Mouse (Mus musculus) kidney, adult 9 months (tissue): Measurements from ENCODE around the gene Acsl6.
"Not testable (repeated sequence)": the region's sequence is repeated elsewhere in the genome, so short reads cannot be mapped to it uniquely, and the experiment has no call there.

ENCODE experiments used
- DNase-seq: peaks from one replicate; pipeline ENCODE4 v3.0.0; 2022

The Acsl6 gene

GRCm38 (mm10) chr11:54396686-54397085, 93.1 kb downstream of the Acsl6 start:
- DNase-seq = no peak

GRCm38 (mm10) chr11:54398058-54398457, 94.5 kb downstream of the Acsl6 start:
- no peak for DNase-seq

GRCm38 (mm10) chr11:54400803-54401202, 97.2 kb downstream of the Acsl6 start:
- DNase-seq = not testable (repeated sequence)

- DNase-seq = no peak
Measured at GRCm38 (mm10) chr11:54404885-54405284, 101.3 kb downstream of the Acsl6 start.

- DNase-seq = no peak
Measured at GRCm38 (mm10) chr11:54406930-54407546, 103.4 kb downstream of the Acsl6 start.

- no peak for DNase-seq
Measured at GRCm38 (mm10) chr11:54410612-54411011, 107.0 kb downstream of the Acsl6 start.

- no peak for DNase-seq
Measured at GRCm38 (mm10) chr11:54413017-54413416, 109.4 kb downstream of the Acsl6 start.
